In the genomic region with DNA sequence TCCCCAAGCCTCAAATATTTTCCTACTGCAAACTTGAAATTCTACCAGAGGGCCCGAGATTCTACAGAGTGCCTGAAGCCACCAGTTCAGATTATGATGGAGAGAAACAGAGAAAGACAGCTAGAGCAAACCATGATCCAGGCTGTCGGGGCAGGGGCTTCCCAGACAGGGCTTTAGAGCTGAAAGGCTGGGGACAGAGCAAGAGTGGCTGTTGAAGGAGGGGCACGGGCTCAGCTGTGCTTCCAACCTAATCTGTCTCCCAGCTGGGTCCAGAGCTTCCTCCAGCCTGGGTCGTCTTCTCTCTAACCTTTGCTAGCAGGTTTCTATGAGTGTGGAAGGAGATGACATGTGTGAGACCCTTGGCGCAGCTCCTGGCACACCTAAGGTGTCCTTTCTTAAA, we compare ENCODE assay signal across 19 mouse cellular contexts. TPM values are rescaled to one million over a fixed set of nuclear protein-coding genes. Genes with fewer than 3 reads are reported as not detected.
DNase-seq lines count a peak whose midpoint lies in the region; ATAC-seq and TF ChIP-seq lines count a peak whose summit lies in the region.
"Had no signal": no experiment of that assay in that cellular context is flagged by ENCODE, and none has a peak within 500 bp of the region (broad histone marks: within the 10 kb centered on the region; RNA-seq: fewer than 3 reads in every experiment).

No protein-coding gene starts in this region.

- H3K4me1 ChIP-seq in forebrain, embryonic 10.5 days: peaks cover 55% of the 10 kb centered on the region
- H3K4me1 ChIP-seq in forebrain, embryonic 16.5 days (replicated peaks; ENCODE audit: control insufficient read depth, insufficient read depth, low read length): peaks cover 4% of the 10 kb centered on the region; the same call in 1 of the 2 replicates
- H3K4me1 ChIP-seq in midbrain, embryonic 10.5 days: peaks cover 40% of the 10 kb centered on the region
- peaks cover 12% of the 10 kb centered on the region for H3K4me1 ChIP-seq in midbrain, embryonic 15.5 days
- peaks cover 30% of the 10 kb centered on the region for H3K4me1 ChIP-seq in embryonic facial prominence, embryonic 13.5 days
- peaks cover 4% of the 10 kb centered on the region; the same call in 1 of the 2 replicates for H3K4me1 ChIP-seq in hindbrain, postnatal 0 days (ENCODE audit: insufficient read depth, low read length)
- no peaks in the 10 kb centered on the region for H3K4me1 ChIP-seq in liver, embryonic 11.5 days (replicated peaks; ENCODE audit: control insufficient read depth, insufficient read depth, low read length)

- ATAC-seq in forebrain, embryonic 16.5 days: no peak
- ATAC-seq in midbrain, embryonic 15.5 days (replicated peaks): no peak
- no peak for ATAC-seq in embryonic facial prominence, embryonic 13.5 days (ENCODE audit: insufficient number of reproducible peaks, insufficient read depth, low FRiP score, low TSS enrichment, low read depth)
- no peak for ATAC-seq in hindbrain, postnatal 0 days
- no peak for ATAC-seq in liver, embryonic 11.5 days (replicated peaks; ENCODE audit: low FRiP score)
- ATAC-seq: activated CD4-positive, CD25-positive, alpha-beta regulatory T cell, adult 4 months; intestine, embryonic 16.5 days had no signal

- H3K36me3 ChIP-seq in forebrain, embryonic 10.5 days (replicated peaks): no peaks in the 10 kb centered on the region
- H3K36me3 ChIP-seq in forebrain, embryonic 16.5 days (ENCODE audit: control insufficient read depth, insufficient read depth): no peaks in the 10 kb centered on the region
- no peaks in the 10 kb centered on the region for H3K36me3 ChIP-seq in midbrain, embryonic 10.5 days
- H3K36me3 ChIP-seq in midbrain, embryonic 15.5 days (replicated peaks): no peaks in the 10 kb centered on the region
- H3K36me3 ChIP-seq in embryonic facial prominence, embryonic 13.5 days: no peaks in the 10 kb centered on the region
- H3K36me3 ChIP-seq in hindbrain, postnatal 0 days (ENCODE audit: insufficient read depth, low read length): no peaks in the 10 kb centered on the region
- no peaks in the 10 kb centered on the region for H3K36me3 ChIP-seq in liver, embryonic 11.5 days (ENCODE audit: control insufficient read depth, insufficient read depth, low read length)
- H3K36me3 ChIP-seq: G1E; limb, embryonic 13.5 days had no signal

- peaks cover 10% of the 10 kb centered on the region; the same call in 1 of the 2 replicates for H3K27me3 ChIP-seq in forebrain, embryonic 10.5 days (ENCODE audit: poor library complexity, severe bottlenecking)
- H3K27me3 ChIP-seq in forebrain, embryonic 16.5 days (replicated peaks; ENCODE audit: control insufficient read depth, insufficient read depth, low read length): no peaks in the 10 kb centered on the region
- 0 out of 2 replicates have a peak, but pooled peaks cover 10% of the 10 kb centered on the region for H3K27me3 ChIP-seq in midbrain, embryonic 10.5 days (ENCODE audit: low read depth, poor library complexity, severe bottlenecking)
- H3K27me3 ChIP-seq in midbrain, embryonic 15.5 days (replicated peaks): no peaks in the 10 kb centered on the region
- H3K27me3 ChIP-seq in embryonic facial prominence, embryonic 13.5 days: no peaks in the 10 kb centered on the region; the same call in 1 of the 2 replicates
- no peaks in the 10 kb centered on the region for H3K27me3 ChIP-seq in hindbrain, postnatal 0 days (ENCODE audit: insufficient read depth, low read length)
- no peaks in the 10 kb centered on the region for H3K27me3 ChIP-seq in liver, embryonic 11.5 days (replicated peaks; ENCODE audit: control insufficient read depth, insufficient read depth, low read length)

- no peak overlapping the region for H3K9ac ChIP-seq in forebrain, embryonic 16.5 days (replicated peaks; ENCODE audit: low read depth, low read length)
- no peak overlapping the region for H3K9ac ChIP-seq in midbrain, embryonic 15.5 days
- H3K9ac ChIP-seq in embryonic facial prominence, embryonic 13.5 days: no peak overlapping the region
- no peak overlapping the region for H3K9ac ChIP-seq in hindbrain, postnatal 0 days (replicated peaks; ENCODE audit: low read length)
- no peak overlapping the region for H3K9ac ChIP-seq in liver, embryonic 11.5 days (ENCODE audit: low read depth, low read length)
- H3K9ac ChIP-seq: limb, embryonic 13.5 days had no signal

- DNase-seq in forebrain, embryonic 10.5 days (ENCODE audit: extremely low spot score, low spot score): no peak
- no peak for DNase-seq in midbrain, embryonic 10.5 days (ENCODE audit: low spot score)
- no peak for DNase-seq in hindbrain, postnatal 0 days (ENCODE audit: low spot score)
- no peak for DNase-seq in natural killer cell, adult 2 months (ENCODE audit: low spot score in 2 of 2)
- DNase-seq in liver, embryonic 11.5 days (ENCODE audit: low spot score): no peak
- DNase-seq: adrenal gland, postnatal 14 days; cerebellum, adult 11 months; cerebellum, postnatal 25 days; heart, adult 2 months; heart, postnatal 36 days; kidney, postnatal 36 days; layer of hippocampus, adult 9-11 months had no signal

- no peak for TF ChIP-seq CTCF in hindbrain, postnatal 0 days (IDR thresholded peaks at IDR 0.05; ENCODE audit: low read depth)

- H3K9me3 ChIP-seq in forebrain, embryonic 10.5 days: no peaks in the 10 kb centered on the region
- no peaks in the 10 kb centered on the region for H3K9me3 ChIP-seq in forebrain, embryonic 16.5 days (ENCODE audit: control insufficient read depth, low read length)
- no peaks in the 10 kb centered on the region for H3K9me3 ChIP-seq in midbrain, embryonic 10.5 days (replicated peaks)
- no peaks in the 10 kb centered on the region for H3K9me3 ChIP-seq in midbrain, embryonic 15.5 days
- H3K9me3 ChIP-seq in embryonic facial prominence, embryonic 13.5 days: no peaks in the 10 kb centered on the region
- no peaks in the 10 kb centered on the region for H3K9me3 ChIP-seq in hindbrain, postnatal 0 days (ENCODE audit: low read length)
- H3K9me3 ChIP-seq in liver, embryonic 11.5 days (ENCODE audit: control insufficient read depth, low read length): no peaks in the 10 kb centered on the region
- H3K9me3 ChIP-seq: G1E; limb, embryonic 13.5 days had no signal

- peak overlapping the region; percentile 69 for H3K27ac ChIP-seq in forebrain, embryonic 10.5 days
- no peak overlapping the region; the same call in 1 of the 2 replicates for H3K27ac ChIP-seq in forebrain, embryonic 16.5 days (ENCODE audit: low read length)
- H3K27ac ChIP-seq in midbrain, embryonic 10.5 days (replicated peaks): peak overlapping the region; percentile 74
- no peak overlapping the region for H3K27ac ChIP-seq in midbrain, embryonic 15.5 days
- H3K27ac ChIP-seq in embryonic facial prominence, embryonic 13.5 days: peak overlapping the region; percentile 60; the same call in 1 of the 2 replicates
- peak overlapping the region; percentile 54; the same call in 1 of the 2 replicates for H3K27ac ChIP-seq in hindbrain, postnatal 0 days
- H3K27ac ChIP-seq in liver, embryonic 11.5 days (ENCODE audit: low read depth, low read length): no peak overlapping the region
- H3K27ac ChIP-seq: heart, adult 2 months had no signal

- WGBS in forebrain, embryonic 10.5 days: 57% methylated on average over 5 of the region's 5 CpGs
- 52% methylated on average over 5 of the region's 5 CpGs for WGBS in forebrain, embryonic 16.5 days
- WGBS in midbrain, embryonic 10.5 days: 58% methylated on average over 5 of the region's 5 CpGs
- 47% methylated on average over 5 of the region's 5 CpGs for WGBS in midbrain, embryonic 15.5 days
- WGBS in embryonic facial prominence, embryonic 13.5 days: 43% methylated on average over 5 of the region's 5 CpGs
- WGBS in hindbrain, postnatal 0 days: 41% methylated on average over 5 of the region's 5 CpGs
- 57% methylated on average over 5 of the region's 5 CpGs for WGBS in liver, embryonic 11.5 days

- H3K4me3 ChIP-seq in forebrain, embryonic 10.5 days: no peak overlapping the region
- no peak overlapping the region for H3K4me3 ChIP-seq in forebrain, embryonic 16.5 days (replicated peaks; ENCODE audit: low read length)
- H3K4me3 ChIP-seq in midbrain, embryonic 10.5 days: no peak overlapping the region
- H3K4me3 ChIP-seq in midbrain, embryonic 15.5 days: no peak overlapping the region
- no peak overlapping the region for H3K4me3 ChIP-seq in embryonic facial prominence, embryonic 13.5 days
- H3K4me3 ChIP-seq in hindbrain, postnatal 0 days (ENCODE audit: low read length): no peak overlapping the region
- H3K4me3 ChIP-seq in liver, embryonic 11.5 days (ENCODE audit: low read depth, low read length): no peak overlapping the region
- H3K4me3 ChIP-seq: heart, adult 2 months; limb, embryonic 13.5 days had no signal

- no peak overlapping the region for H3K4me2 ChIP-seq in forebrain, embryonic 16.5 days (ENCODE audit: low read length)
- no peak overlapping the region for H3K4me2 ChIP-seq in midbrain, embryonic 15.5 days
- no peak overlapping the region for H3K4me2 ChIP-seq in embryonic facial prominence, embryonic 13.5 days
- H3K4me2 ChIP-seq in hindbrain, postnatal 0 days (ENCODE audit: low read depth, low read length): no peak overlapping the region
- no peak overlapping the region for H3K4me2 ChIP-seq in liver, embryonic 11.5 days
- H3K4me2 ChIP-seq: limb, embryonic 13.5 days had no signal

RNA-seq across cellular contexts. Expression of a gene that starts 44.2 kb away (rescaled TPM):
- polyA plus RNA-seq in forebrain, embryonic 10.5 days (2016; fragmentation: Nextera tagmentation; extraction: Ambion mirVana): 21.5 and 22.1 TPM in 2 replicates
- 22.7 and 22.9 TPM in 2 replicates for polyA plus RNA-seq in forebrain, embryonic 16.5 days (2015; fragmentation: Nextera tagmentation; extraction: Ambion mirVana)
- polyA plus RNA-seq in midbrain, embryonic 10.5 days (2016; fragmentation: Nextera tagmentation; extraction: Ambion mirVana): 15.8 and 21.0 TPM in 2 replicates
- 18.8 and 19.5 TPM in 2 replicates for polyA plus RNA-seq in midbrain, embryonic 15.5 days (2015; fragmentation: Nextera tagmentation; extraction: Ambion mirVana)
- polyA plus RNA-seq in embryonic facial prominence, embryonic 13.5 days (2015; fragmentation: Nextera tagmentation; extraction: Ambion mirVana): 42.5 and 44.3 TPM in 2 replicates
- total RNA-seq in hindbrain, postnatal 0 days (2014; rRNA removed): 42.1 and 44.5 TPM in 2 replicates
- polyA plus RNA-seq in hindbrain, postnatal 0 days (2015; fragmentation: Nextera tagmentation; extraction: Ambion mirVana): 21.0 and 25.1 TPM in 2 replicates
- polyA plus RNA-seq in liver, embryonic 11.5 days (2014; fragmentation: Nextera tagmentation; extraction: Ambion mirVana): 13.5 and 13.6 TPM in 2 replicates

Comparison
In these comparisons a context has a peak if more than half of its experiments do, and no peak if none do; other contexts are left out.
1. H3K27ac ChIP-seq: peak in forebrain, embryonic 10.5 days (single experiment), midbrain, embryonic 10.5 days (single experiment), embryonic facial prominence, embryonic 13.5 days (single experiment) and hindbrain, postnatal 0 days (single experiment); none in forebrain, embryonic 16.5 days (single experiment), midbrain, embryonic 15.5 days (single experiment) and liver, embryonic 11.5 days (single experiment).